Mouse (Mus musculus) midbrain, embryonic 15.5 days (tissue): Measurements from ENCODE around the gene Sfpq. TPM values are rescaled to one million over a fixed set of nuclear protein-coding genes. Genes with fewer than 3 reads are reported as not detected.

ENCODE experiments used
- ATAC-seq: fragments of 200-750 bp; cut with Nextera tagmentation; replicated peaks from 2 replicates; pipeline ENCODE4 v1.8.0; 2017; ENCODE audit warnings: moderate TSS enrichment
- H3K27ac ChIP-seq: fragments of 300-500 bp; sonication (generic); 2 replicates; pipeline ENCODE4 v1.5.1; 2015; ENCODE audit warnings: mild to moderate bottlenecking, inconsistent platforms
- H3K27me3 ChIP-seq: fragments of 300-500 bp; sonication (generic); replicated peaks from 2 replicates; pipeline ENCODE4 v1.6.1; 2015; ENCODE audit warnings: inconsistent platforms
- H3K36me3 ChIP-seq: fragments of 300-500 bp; sonication (generic); replicated peaks from 2 replicates; pipeline ENCODE4 v1.6.1; 2015; ENCODE audit warnings: inconsistent platforms
- H3K4me1 ChIP-seq: fragments of 300-500 bp; sonication (generic); 2 replicates; pipeline ENCODE4 v1.6.1; 2015; ENCODE audit warnings: inconsistent platforms
- H3K4me2 ChIP-seq: fragments of 300-500 bp; sonication (generic); 2 replicates; pipeline ENCODE4 v1.6.1; 2015; ENCODE audit warnings: inconsistent platforms, mild to moderate bottlenecking, moderate library complexity
- H3K4me3 ChIP-seq: fragments of 300-500 bp; sonication (generic); 2 replicates; pipeline ENCODE4 v1.5.1; 2015; ENCODE audit warnings: mild to moderate bottlenecking, inconsistent platforms
- H3K9ac ChIP-seq: fragments of 300-500 bp; sonication (generic); 2 replicates; pipeline ENCODE4 v1.6.1; 2015; ENCODE audit warnings: mild to moderate bottlenecking, inconsistent platforms
- H3K9me3 ChIP-seq: fragments of 300-500 bp; sonication (generic); 2 replicates; pipeline ENCODE4 v1.6.1; 2016; ENCODE audit warnings: inconsistent platforms
- WGBS: fragments of 180-500 bp; shearing (Covaris S2); methylation state at CpG from one replicate; pipeline ENCODE4 v1.1.7; 2015; ENCODE audit warnings: mixed read lengths; 5-methylcytosine and 5-hydroxymethylcytosine counted together
- polyA plus RNA-seq: library from polyadenylated mRNA; unstranded; fragments of >200 nt; fragmentation: Nextera tagmentation; extraction: Ambion mirVana; gene quantifications from 2 replicates; pipeline ENCODE4 v1.2.1, GENCODE M21; 2015

The Sfpq gene
- polyA plus RNA-seq, 1 experiment from 2014 or later = 77.3 TPM

- Histone ChIP-seq H3K9me3 (no peaks in the 10 kb centered on the region), H3K36me3 (peaks cover 44% of the 10 kb centered on the region), H3K27me3 (no peaks in the 10 kb centered on the region), H3K27ac (no peak overlapping the region), H3K4me2 (no peak overlapping the region), H3K9ac (no peak overlapping the region), H3K4me3 (no peak overlapping the region), H3K4me1 (0 out of 2 replicates have a peak, but pooled peaks cover 8% of the 10 kb centered on the region)
- ATAC-seq = no peak
- WGBS = 89% methylated on average over 8 of the region's 8 CpGs
These were observed 17.0 kb downstream of the Sfpq start for GRCm38 (mm10) chr4:127037908-127038827.

DNA sequence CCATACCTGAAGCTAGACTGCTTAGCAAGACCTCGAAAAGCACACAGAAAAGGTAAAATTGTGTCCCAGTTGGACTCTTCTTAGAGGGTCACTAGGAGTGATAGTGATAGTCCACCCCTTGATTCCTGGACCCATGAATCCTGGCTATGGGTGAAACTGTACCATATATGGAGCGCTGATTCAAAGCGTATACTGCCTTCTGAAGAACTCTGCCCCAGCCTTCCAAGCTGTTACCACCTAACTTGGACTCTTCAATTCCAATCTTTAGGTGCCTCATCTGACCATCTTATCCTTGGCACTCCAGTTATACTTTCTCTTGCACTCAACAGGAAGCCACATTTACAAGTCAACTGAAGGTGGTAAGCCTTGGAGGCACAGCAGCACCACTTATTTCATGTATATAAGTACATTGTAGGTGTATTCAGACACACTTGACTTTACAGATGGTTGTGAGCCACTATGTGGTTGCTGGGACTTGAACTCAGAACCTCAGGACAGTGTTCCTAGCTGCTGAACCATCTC is 17.8 kb downstream of the Sfpq start:
- 93% methylated on average over 3 of the region's 3 CpGs for WGBS
- H3K9ac ChIP-seq = no peak overlapping the region
- no peaks in the 10 kb centered on the region for H3K27me3 ChIP-seq
- H3K4me2 ChIP-seq = no peak overlapping the region
- H3K4me3 ChIP-seq = no peak overlapping the region
- no peak overlapping the region for H3K27ac ChIP-seq
- 0 out of 2 replicates have a peak, but pooled peaks cover 1% of the 10 kb centered on the region for H3K4me1 ChIP-seq
- H3K36me3 ChIP-seq = peaks cover 37% of the 10 kb centered on the region
- H3K9me3 ChIP-seq = no peaks in the 10 kb centered on the region
- no peak for ATAC-seq

GRCm38 (mm10) chr4:127039871-127040483 is 18.9 kb downstream of the Sfpq start:
- Histone ChIP-seq H3K27ac (peak overlapping the region; percentile 9; the same call in 1 of the 2 replicates), H3K4me1 (no peaks in the 10 kb centered on the region), H3K4me2 (no peak overlapping the region), H3K36me3 (peaks cover 36% of the 10 kb centered on the region), H3K9ac (no peak overlapping the region), H3K9me3 (no peaks in the 10 kb centered on the region), H3K27me3 (no peaks in the 10 kb centered on the region), H3K4me3 (no peak overlapping the region)
- whole genome bisulfite sequencing = 80% methylated on average over 3 of the region's 3 CpGs
- ATAC-seq = peak; percentile 58; the same call in 1 of the 2 replicates

- no peaks in the 10 kb centered on the region for H3K4me1 ChIP-seq
- 85% methylated on average over 4 of the region's 4 CpGs for WGBS
- no peak overlapping the region for H3K4me3 ChIP-seq
- H3K9me3 ChIP-seq = no peaks in the 10 kb centered on the region
- ATAC-seq = no peak
- no peak overlapping the region for H3K4me2 ChIP-seq
- no peaks in the 10 kb centered on the region for H3K27me3 ChIP-seq
- H3K9ac ChIP-seq = no peak overlapping the region
- peaks cover 25% of the 10 kb centered on the region for H3K36me3 ChIP-seq
- no peak overlapping the region for H3K27ac ChIP-seq
These were observed 22.4 kb downstream of the Sfpq start for GRCm38 (mm10) chr4:127043540-127043939.

- H3K27me3 ChIP-seq = no peaks in the 10 kb centered on the region
- H3K27ac ChIP-seq = no peak overlapping the region
- H3K36me3 ChIP-seq = peaks cover 36% of the 10 kb centered on the region; the same call in 1 of the 2 replicates
- H3K4me2 ChIP-seq = no peak overlapping the region
- H3K4me1 ChIP-seq = no peaks in the 10 kb centered on the region
- H3K4me3 ChIP-seq = no peak overlapping the region
- H3K9me3 ChIP-seq = no peaks in the 10 kb centered on the region
- ATAC-seq = no peak
- H3K9ac ChIP-seq = no peak overlapping the region
- WGBS = 88% methylated on average over 8 of the region's 8 CpGs
These were observed 30.0 kb downstream of the Sfpq start for GRCm38 (mm10) chr4:127051121-127051520.

GRCm38 (mm10) chr4:127053071-127053470 is 31.9 kb downstream of the Sfpq start:
- peaks cover 30% of the 10 kb centered on the region for H3K36me3 ChIP-seq
- H3K4me2 ChIP-seq = no peak overlapping the region
- no peak overlapping the region for H3K27ac ChIP-seq
- WGBS = 92% methylated on average over 5 of the region's 5 CpGs
- no peak overlapping the region for H3K4me3 ChIP-seq
- no peaks in the 10 kb centered on the region for H3K4me1 ChIP-seq
- no peaks in the 10 kb centered on the region for H3K27me3 ChIP-seq
- no peaks in the 10 kb centered on the region for H3K9me3 ChIP-seq
- H3K9ac ChIP-seq = no peak overlapping the region
- ATAC-seq = no peak

DNA sequence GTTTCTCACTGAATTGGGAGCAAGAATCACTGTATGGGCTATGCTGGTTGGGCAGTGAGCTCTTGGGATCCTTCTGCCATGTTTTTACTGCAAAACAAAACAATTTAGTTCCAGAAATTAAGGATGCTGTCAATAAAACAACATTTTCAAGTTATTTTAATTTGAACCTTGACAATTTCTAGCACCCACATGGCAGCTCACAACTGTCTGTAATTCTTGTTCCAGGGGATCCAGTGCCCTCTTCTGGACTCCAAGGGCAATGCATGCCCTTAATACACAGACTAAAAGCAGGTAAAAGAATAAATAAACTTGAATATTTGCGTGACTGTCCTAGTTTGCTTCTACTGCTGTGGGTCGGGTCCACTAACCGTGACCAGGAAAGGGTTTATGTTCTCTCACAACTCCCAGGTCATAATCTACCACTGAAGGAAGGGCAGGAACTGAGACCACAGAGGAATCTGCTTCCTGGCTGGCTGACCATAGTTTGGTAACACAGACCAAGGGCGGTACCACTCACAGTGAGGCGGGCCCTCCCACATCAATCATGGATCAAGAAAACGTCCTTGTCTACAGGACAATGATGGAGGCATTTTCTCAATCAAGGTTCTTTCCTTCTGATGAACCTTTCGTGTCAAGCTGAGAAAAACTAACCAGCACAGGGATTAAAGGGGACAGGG is 33.5 kb downstream of the Sfpq start:
- Histone ChIP-seq H3K36me3 (peaks cover 17% of the 10 kb centered on the region), H3K4me2 (no peak overlapping the region), H3K27ac (no peak overlapping the region), H3K9ac (no peak overlapping the region), H3K4me3 (no peak overlapping the region), H3K27me3 (no peaks in the 10 kb centered on the region), H3K9me3 (no peaks in the 10 kb centered on the region), H3K4me1 (no peaks in the 10 kb centered on the region)
- 84% methylated on average over 7 of the region's 7 CpGs for WGBS
- ATAC-seq = no peak

- Histone ChIP-seq H3K4me1 (peaks cover 12% of the 10 kb centered on the region), H3K27me3 (no peaks in the 10 kb centered on the region), H3K27ac (peak within 1 kb of the TSS; percentile 63), H3K4me3 (peak within 1 kb of the TSS; percentile 74), H3K36me3 (peaks cover 3% of the 10 kb centered on the region; the same call in 1 of the 2 replicates), H3K9ac (peak within 1 kb of the TSS; percentile 71), H3K4me2 (peak within 1 kb of the TSS; percentile 76), H3K9me3 (no peaks in the 10 kb centered on the region)
- WGBS = 1% methylated on average over 38 of the region's 38 CpGs
- ATAC-seq = peak; percentile 86
These were observed 39.6 kb downstream of the Sfpq start, which contains the start of gene Zmym1 for GRCm38 (mm10) chr4:127060585-127061290. Gene Zmym1 (minus strand): TSS chr4:127061152.

- no peak overlapping the region for H3K27ac ChIP-seq
- H3K4me2 ChIP-seq = no peak overlapping the region
- H3K4me1 ChIP-seq = peaks cover 12% of the 10 kb centered on the region
- no peak overlapping the region for H3K9ac ChIP-seq
- no peaks in the 10 kb centered on the region for H3K9me3 ChIP-seq
- no peak overlapping the region for H3K4me3 ChIP-seq
- H3K36me3 ChIP-seq = no peaks in the 10 kb centered on the region
- no peak for ATAC-seq
- H3K27me3 ChIP-seq = no peaks in the 10 kb centered on the region
- WGBS = 53% methylated on average over 1 of the region's 1 CpGs
These were observed 42.9 kb downstream of the Sfpq start for GRCm38 (mm10) chr4:127064051-127064450.

DNA sequence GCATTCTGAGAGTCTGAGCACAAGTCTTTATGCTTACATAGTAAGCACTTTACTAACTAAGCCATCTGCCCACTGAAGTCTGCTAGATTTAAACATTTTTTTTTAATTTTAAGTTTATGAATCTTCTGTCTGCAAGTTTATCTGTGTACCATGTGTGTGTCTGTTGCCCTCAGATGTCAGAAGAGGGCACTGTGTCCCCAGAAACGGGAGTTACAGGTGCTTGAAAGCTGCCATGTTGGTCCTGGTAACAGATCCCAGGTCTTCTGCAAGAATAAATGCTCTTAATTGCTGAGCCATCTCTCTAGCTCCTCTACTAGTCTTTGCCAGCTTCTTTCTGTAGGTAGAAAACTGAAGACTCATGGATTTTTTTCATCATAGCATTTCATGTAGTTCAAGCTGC is 53.8 kb downstream of the Sfpq start:
- no peak for ATAC-seq
- WGBS = 62% methylated on average over 1 of the region's 1 CpGs
- Histone ChIP-seq H3K27me3 (no peaks in the 10 kb centered on the region), H3K9me3 (no peaks in the 10 kb centered on the region), H3K4me2 (no peak overlapping the region), H3K4me1 (peaks cover 20% of the 10 kb centered on the region), H3K36me3 (no peaks in the 10 kb centered on the region), H3K27ac (no peak overlapping the region), H3K4me3 (no peak overlapping the region), H3K9ac (no peak overlapping the region)

- Histone ChIP-seq H3K36me3 (no peaks in the 10 kb centered on the region), H3K9ac (peak within 1 kb of the TSS; percentile 66), H3K27me3 (no peaks in the 10 kb centered on the region), H3K4me1 (peaks cover 30% of the 10 kb centered on the region), H3K4me2 (peak within 1 kb of the TSS; percentile 68), H3K9me3 (no peaks in the 10 kb centered on the region), H3K4me3 (peak within 1 kb of the TSS; percentile 56), H3K27ac (peak within 1 kb of the TSS; percentile 95)
- ATAC-seq = peak; percentile 99
- WGBS = under 1% methylated on average over 46 of the region's 46 CpGs
These were observed 55.9 kb downstream of the Sfpq start, which contains the start of gene Zmym6 for GRCm38 (mm10) chr4:127076875-127077548. Gene Zmym6 (plus strand): TSS chr4:127077383.
